Mouse (Mus musculus) myocyte (in vitro differentiated cells): ENCODE results near the gene Rtn4ip1. TPM values are rescaled to one million over a fixed set of nuclear protein-coding genes. Genes with fewer than 3 reads are reported as not detected.
"Not testable (repeated sequence)": the region's sequence is repeated elsewhere in the genome, so short reads cannot be mapped to it uniquely, and the experiment has no call there.

Experiments used
- H3K27me3 ChIP-seq: one replicate; pipeline ENCODE4 v1.6.1; 2011; ENCODE audit not compliant: control insufficient read depth, insufficient read depth, insufficient read length
- H3K36me3 ChIP-seq: one replicate; pipeline ENCODE4 v1.6.1; 2011; ENCODE audit not compliant: control insufficient read depth, insufficient read depth
- H3K4me2 ChIP-seq: one replicate; pipeline ENCODE4 v1.6.1; 2011; ENCODE audit warnings: low read depth, control low read depth
- H3K4me3 ChIP-seq: one replicate; pipeline ENCODE4 v1.5.1; 2011; ENCODE audit warnings: mild to moderate bottlenecking, control low read depth, moderate library complexity
- H3K79me2 ChIP-seq: one replicate; pipeline ENCODE4 v1.6.1; 2011; ENCODE audit not compliant: control insufficient read depth, insufficient read depth
- H3ac ChIP-seq: one replicate; pipeline ENCODE4 v1.6.1; 2011; ENCODE audit not compliant: control insufficient read depth, insufficient read length
- CEBPB ChIP-seq: IDR thresholded peaks from 2 replicates; pipeline ENCODE4 v1.6.1; 2011; ENCODE audit warnings: mild to moderate bottlenecking, moderate library complexity; ENCODE audit not compliant: poor library complexity, insufficient read depth, severe bottlenecking
- E2F4 ChIP-seq: IDR thresholded peaks from one replicate; pipeline ENCODE4 v1.6.1; 2011; ENCODE audit warnings: mild to moderate bottlenecking, control low read depth, moderate library complexity; ENCODE audit not compliant: insufficient read depth
- MAX ChIP-seq: IDR thresholded peaks from one replicate; pipeline ENCODE4 v1.6.1; 2011; ENCODE audit warnings: low read depth, mild to moderate bottlenecking, control low read depth
- MYOD1 ChIP-seq, 3 experiments: IDR thresholded peaks; one replicate each; pipeline ENCODE4 v1.6.1; 2011; ENCODE audit warnings: control low read depth in 2 of 3, low read depth in 2 of 3, mild to moderate bottlenecking in 2 of 3, moderate library complexity in 1 of 3; ENCODE audit not compliant: insufficient read length in 2 of 3, control insufficient read depth in 1 of 3
- MYOG ChIP-seq, 3 experiments: IDR thresholded peaks; one replicate each; pipeline ENCODE4 v1.6.1; 2011; ENCODE audit warnings: control low read depth in 2 of 3, low read depth in 2 of 3, mild to moderate bottlenecking in 2 of 3; ENCODE audit not compliant: insufficient read length in 2 of 3, control insufficient read depth in 1 of 3, insufficient read depth in 1 of 3
- POLR2A ChIP-seq: IDR thresholded peaks from one replicate; pipeline ENCODE4 v1.6.1; 2011; ENCODE audit warnings: low read depth, mild to moderate bottlenecking, control low read depth, moderate library complexity; ENCODE audit not compliant: insufficient read length
- POLR2AphosphoS2 ChIP-seq: IDR thresholded peaks from one replicate; pipeline ENCODE4 v1.6.1; 2011; ENCODE audit warnings: low read depth, control low read depth; ENCODE audit not compliant: insufficient read length
- REST ChIP-seq: IDR thresholded peaks from one replicate; pipeline ENCODE4 v1.6.1; 2011; ENCODE audit warnings: mild to moderate bottlenecking, control low read depth, moderate library complexity; ENCODE audit not compliant: insufficient read depth, insufficient read length
- SRF ChIP-seq: IDR thresholded peaks from one replicate; pipeline ENCODE4 v1.6.1; 2011; ENCODE audit warnings: low read depth; ENCODE audit not compliant: control insufficient read depth, insufficient read length
- TCF12 ChIP-seq: IDR thresholded peaks from one replicate; pipeline ENCODE4 v1.6.1; 2011; ENCODE audit warnings: mild to moderate bottlenecking, control low read depth; ENCODE audit not compliant: poor library complexity, insufficient read depth, severe bottlenecking
- TCF3 ChIP-seq: IDR thresholded peaks from one replicate; pipeline ENCODE4 v1.6.1; 2011; ENCODE audit warnings: low read depth, control low read depth; ENCODE audit not compliant: insufficient read length
- USF1 ChIP-seq: IDR thresholded peaks from one replicate; pipeline ENCODE4 v1.6.1; 2011; ENCODE audit warnings: low read depth, mild to moderate bottlenecking, control low read depth, moderate library complexity
- polyA plus RNA-seq: library from polyadenylated mRNA; unstranded; fragments of >200 nt; fragmentation: generic; extraction: Trizol; gene quantifications from one replicate; pipeline ENCODE4 v1.2.1, GENCODE M21; 2012; ENCODE audit warnings: missing spikeins

Rtn4ip1 gene
- polyA plus RNA-seq, 1 experiment, result 9.1 TPM

- Histone ChIP-seq H3K79me2 (no peaks in the 10 kb centered on the region), H3K36me3 (peaks cover 4% of the 10 kb centered on the region), H3K4me2 (no peak overlapping the region), H3K27me3 (no peaks in the 10 kb centered on the region), H3ac (no peak overlapping the region), H3K4me3 (no peak overlapping the region)
- TF ChIP-seq CEBPB, result no peak
- TF ChIP-seq REST, result no peak
- TF ChIP-seq POLR2A, result no peak
- TF ChIP-seq MAX, result no peak
- no peak for TF ChIP-seq MYOD1 (IDR thresholded peaks at IDR 0.05; ENCODE audit: control insufficient read depth in 1 of 3, insufficient read length in 2 of 3, low read depth in 2 of 3)
- TF ChIP-seq MYOG (IDR thresholded peaks at IDR 0.05; ENCODE audit: control insufficient read depth in 1 of 3, insufficient read depth in 1 of 3, insufficient read length in 2 of 3, low read depth in 2 of 3), result no peak
- TF ChIP-seq TCF3, result no peak
- no peak for TF ChIP-seq TCF12
- TF ChIP-seq USF1, result no peak
- TF ChIP-seq SRF, result no peak
- TF ChIP-seq E2F4, result no peak
- no peak for TF ChIP-seq POLR2AphosphoS2
Measured at GRCm38 (mm10) chr10:43912236-43912635, 10.6 kb downstream of the Rtn4ip1 start.

- Histone ChIP-seq H3K36me3 (peaks cover 3% of the 10 kb centered on the region), H3K4me3 (no peak overlapping the region)
Measured at GRCm38 (mm10) chr10:43916181-43916580, 14.6 kb downstream of the Rtn4ip1 start.

GRCm38 (mm10) chr10:43916737-43917136 lies 15.1 kb downstream of the Rtn4ip1 start:
- Histone ChIP-seq H3K79me2 (no peaks in the 10 kb centered on the region), H3K27me3 (no peaks in the 10 kb centered on the region), H3K36me3 (peaks cover 9% of the 10 kb centered on the region), H3ac (no peak overlapping the region), H3K4me2 (no peak overlapping the region), H3K4me3 (no peak overlapping the region)
- TF ChIP-seq POLR2A (no peak), TCF3 (no peak), MYOG (IDR thresholded peaks at IDR 0.05; ENCODE audit: control insufficient read depth in 1 of 3, insufficient read depth in 1 of 3, insufficient read length in 2 of 3, low read depth in 2 of 3) (no peak), MAX (no peak), E2F4 (no peak), POLR2AphosphoS2 (no peak), SRF (no peak), TCF12 (no peak), MYOD1 (IDR thresholded peaks at IDR 0.05; ENCODE audit: control insufficient read depth in 1 of 3, insufficient read length in 2 of 3, low read depth in 2 of 3) (no peak)

More at GRCm38 (mm10) chr10:43916181-43916580, 14.6 kb downstream of the Rtn4ip1 start:
- Histone ChIP-seq H3ac (no peak overlapping the region), H3K79me2 (no peaks in the 10 kb centered on the region), H3K4me2 (no peak overlapping the region), H3K27me3 (no peaks in the 10 kb centered on the region)
- TF ChIP-seq REST, result no peak
- no peak for TF ChIP-seq POLR2A
- TF ChIP-seq TCF12, result no peak
- no peak for TF ChIP-seq SRF
- TF ChIP-seq POLR2AphosphoS2, result no peak
- TF ChIP-seq MAX, result no peak
- no peak for TF ChIP-seq MYOD1 (IDR thresholded peaks at IDR 0.05; ENCODE audit: control insufficient read depth in 1 of 3, insufficient read length in 2 of 3, low read depth in 2 of 3)
- no peak for TF ChIP-seq TCF3
- no peak for TF ChIP-seq E2F4
- TF ChIP-seq MYOG (IDR thresholded peaks at IDR 0.05; ENCODE audit: control insufficient read depth in 1 of 3, insufficient read depth in 1 of 3, insufficient read length in 2 of 3, low read depth in 2 of 3), result no peak
- TF ChIP-seq CEBPB, result no peak
- no peak for TF ChIP-seq USF1

GRCm38 (mm10) chr10:43918696-43919608 lies 17.3 kb downstream of the Rtn4ip1 start:
- no peaks in the 10 kb centered on the region for H3K27me3 ChIP-seq
- H3K79me2 ChIP-seq, result no peaks in the 10 kb centered on the region
- H3K36me3 ChIP-seq, result peaks cover 9% of the 10 kb centered on the region
- no peak overlapping the region for H3K4me3 ChIP-seq
- H3K4me2 ChIP-seq, result no peak overlapping the region
- TF ChIP-seq MYOG (IDR thresholded peaks at IDR 0.05; ENCODE audit: control insufficient read depth in 1 of 3, insufficient read depth in 1 of 3, insufficient read length in 2 of 3, low read depth in 2 of 3) (no peak), TCF3 (no peak)
- H3ac ChIP-seq, result no peak overlapping the region

GRCm38 (mm10) chr10:43923096-43923495 lies 21.5 kb downstream of the Rtn4ip1 start:
- Histone ChIP-seq H3K27me3 (no peaks in the 10 kb centered on the region), H3ac (no peak overlapping the region), H3K36me3 (peaks cover 12% of the 10 kb centered on the region), H3K79me2 (no peaks in the 10 kb centered on the region), H3K4me2 (no peak overlapping the region), H3K4me3 (no peak overlapping the region)
- TF ChIP-seq REST, result no peak
- no peak for TF ChIP-seq CEBPB

GRCm38 (mm10) chr10:43925776-43926175 lies 24.2 kb downstream of the Rtn4ip1 start:
- not testable (repeated sequence) for H3ac ChIP-seq, H3K4me3 ChIP-seq, H3K27me3 ChIP-seq, H3K79me2 ChIP-seq, H3K4me2 ChIP-seq
- H3K36me3 ChIP-seq, result peaks cover 17% of the 10 kb centered on the region
